Mouse (Mus musculus): Measurements from ENCODE around the gene A730071L15Rik.

DNA sequence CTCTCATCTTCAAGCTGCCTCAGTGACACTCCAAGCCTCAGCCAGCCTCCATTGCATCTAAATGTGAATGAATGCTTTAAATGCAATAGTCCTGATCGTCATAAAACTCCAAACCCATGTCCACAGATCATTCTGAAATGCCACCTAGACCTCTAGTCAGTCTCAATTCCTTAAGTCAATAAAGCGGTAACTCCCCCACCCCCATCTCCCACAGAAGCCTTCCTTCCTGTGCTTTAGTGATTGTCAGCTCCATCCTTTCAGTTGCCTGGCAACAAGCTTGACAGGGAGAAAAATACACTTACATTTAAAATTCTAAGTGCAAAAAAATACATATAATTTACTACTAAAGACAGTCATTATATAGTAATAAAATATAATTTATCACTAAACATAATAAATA, 16.6 kb upstream of the A730071L15Rik start:
- TF ChIP-seq POLR2A (IDR thresholded peaks at IDR 0.05; ENCODE audit: borderline replicate concordance, low read depth, low read length) (no peak), CTCF (IDR thresholded peaks at IDR 0.05; ENCODE audit: low read depth, low read length) (no peak)

Measured in bone marrow macrophage, adult 2 months (primary cell).